Mouse (Mus musculus): Measurements from ENCODE around the gene Elovl5. TPM values are rescaled to one million over a fixed set of nuclear protein-coding genes. Genes with fewer than 3 reads are reported as not detected.

The Elovl5 gene
- polyA plus RNA-seq, 1 experiment from 2014 or later, result 90.1 TPM

- H3K9ac ChIP-seq (replicated peaks; ENCODE audit: low read length), result no peak overlapping the region
- no peak overlapping the region for H3K4me3 ChIP-seq (ENCODE audit: low read length)
- whole genome bisulfite sequencing, result 81% methylated on average over 5 of the region's 5 CpGs
- no peaks in the 10 kb centered on the region for H3K9me3 ChIP-seq (ENCODE audit: low read length)
- H3K4me1 ChIP-seq (ENCODE audit: insufficient read depth, low read length), result 0 out of 2 replicates have a peak, but pooled peaks cover 8% of the 10 kb centered on the region
- no peak overlapping the region for H3K4me2 ChIP-seq (replicated peaks; ENCODE audit: low read depth, low read length)
- peaks cover 11% of the 10 kb centered on the region; the same call in 1 of the 2 replicates for H3K36me3 ChIP-seq (ENCODE audit: insufficient read depth, low read length)
- no peak overlapping the region for H3K27ac ChIP-seq (ENCODE audit: low read length)
- ATAC-seq (ENCODE audit: low FRiP score, low TSS enrichment), result no peak
- H3K27me3 ChIP-seq (ENCODE audit: insufficient read depth, low read length), result no peaks in the 10 kb centered on the region
Measured at GRCm38 (mm10) chr9:77965287-77965686, 48.1 kb downstream of the Elovl5 start.

GRCm38 (mm10) chr9:77965768-77966552 lies 48.8 kb downstream of the Elovl5 start:
- H3K4me2 ChIP-seq (replicated peaks; ENCODE audit: low read depth, low read length), result no peak overlapping the region
- H3K36me3 ChIP-seq (ENCODE audit: insufficient read depth, low read length), result peaks cover 7% of the 10 kb centered on the region; the same call in 1 of the 2 replicates
- no peak overlapping the region for H3K27ac ChIP-seq (ENCODE audit: low read length)
- H3K9me3 ChIP-seq (ENCODE audit: low read length), result no peaks in the 10 kb centered on the region
- H3K4me3 ChIP-seq (ENCODE audit: low read length), result no peak overlapping the region
- WGBS, result 83% methylated on average over 6 of the region's 6 CpGs
- no peak overlapping the region for H3K9ac ChIP-seq (replicated peaks; ENCODE audit: low read length)
- peaks cover 15% of the 10 kb centered on the region; the same call in 1 of the 2 replicates for H3K4me1 ChIP-seq (ENCODE audit: insufficient read depth, low read length)
- no peak for ATAC-seq (ENCODE audit: low FRiP score, low TSS enrichment)
- no peaks in the 10 kb centered on the region for H3K27me3 ChIP-seq (ENCODE audit: insufficient read depth, low read length)

DNA sequence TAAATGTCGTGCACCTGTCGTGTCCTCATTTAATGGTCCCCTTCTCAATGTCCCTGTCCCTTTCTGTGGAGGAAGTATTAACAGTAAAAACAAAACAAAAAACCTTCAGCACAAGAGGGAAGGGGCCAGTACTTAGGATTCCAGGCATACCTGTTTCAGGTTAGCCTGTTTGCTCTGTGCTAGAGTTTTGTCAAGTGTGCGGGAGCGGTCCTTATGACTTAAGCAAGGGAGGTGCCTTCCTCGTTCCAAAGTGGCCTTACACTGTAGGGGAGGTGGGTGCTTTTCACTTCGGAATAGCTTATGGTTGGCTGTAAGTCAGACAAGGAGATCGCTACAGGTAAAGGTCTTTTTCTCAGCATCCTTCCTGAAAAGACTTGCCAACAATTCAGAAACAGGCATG lies 49.7 kb downstream of the Elovl5 start:
- Histone ChIP-seq H3K4me3 (ENCODE audit: low read length) (no peak overlapping the region), H3K9ac (replicated peaks; ENCODE audit: low read length) (no peak overlapping the region), H3K27ac (ENCODE audit: low read length) (no peak overlapping the region), H3K36me3 (ENCODE audit: insufficient read depth, low read length) (0 out of 2 replicates have a peak, but pooled peaks cover 4% of the 10 kb centered on the region), H3K4me1 (ENCODE audit: insufficient read depth, low read length) (peaks cover 19% of the 10 kb centered on the region; the same call in 1 of the 2 replicates), H3K4me2 (replicated peaks; ENCODE audit: low read depth, low read length) (no peak overlapping the region), H3K27me3 (ENCODE audit: insufficient read depth, low read length) (no peaks in the 10 kb centered on the region), H3K9me3 (ENCODE audit: low read length) (no peaks in the 10 kb centered on the region)
- 91% methylated on average over 7 of the region's 7 CpGs for WGBS
- ATAC-seq (ENCODE audit: low FRiP score, low TSS enrichment), result no peak

GRCm38 (mm10) chr9:77967584-77968163 lies 50.5 kb downstream of the Elovl5 start:
- H3K9ac ChIP-seq (replicated peaks; ENCODE audit: low read length), result no peak overlapping the region
- no peak overlapping the region for H3K4me2 ChIP-seq (replicated peaks; ENCODE audit: low read depth, low read length)
- H3K27ac ChIP-seq (ENCODE audit: low read length), result no peak overlapping the region
- 81% methylated on average over 12 of the region's 12 CpGs for WGBS
- no peak for ATAC-seq (ENCODE audit: low FRiP score, low TSS enrichment)
- no peaks in the 10 kb centered on the region for H3K9me3 ChIP-seq (ENCODE audit: low read length)
- H3K27me3 ChIP-seq (ENCODE audit: insufficient read depth, low read length), result no peaks in the 10 kb centered on the region
- no peak overlapping the region for H3K4me3 ChIP-seq (ENCODE audit: low read length)
- peaks cover 22% of the 10 kb centered on the region; the same call in 1 of the 2 replicates for H3K4me1 ChIP-seq (ENCODE audit: insufficient read depth, low read length)
- 0 out of 2 replicates have a peak, but pooled peaks cover 3% of the 10 kb centered on the region for H3K36me3 ChIP-seq (ENCODE audit: insufficient read depth, low read length)

- no peaks in the 10 kb centered on the region for H3K27me3 ChIP-seq (ENCODE audit: insufficient read depth, low read length)
- H3K4me1 ChIP-seq (ENCODE audit: insufficient read depth, low read length), result peaks cover 14% of the 10 kb centered on the region; the same call in 1 of the 2 replicates
- H3K4me2 ChIP-seq (replicated peaks; ENCODE audit: low read depth, low read length), result no peak overlapping the region
- H3K9ac ChIP-seq (replicated peaks; ENCODE audit: low read length), result no peak overlapping the region
- ATAC-seq (ENCODE audit: low FRiP score, low TSS enrichment), result no peak
- no peaks in the 10 kb centered on the region for H3K9me3 ChIP-seq (ENCODE audit: low read length)
- H3K36me3 ChIP-seq (ENCODE audit: insufficient read depth, low read length), result no peaks in the 10 kb centered on the region
- WGBS, result 77% methylated on average over 6 of the region's 6 CpGs
- no peak overlapping the region for H3K4me3 ChIP-seq (ENCODE audit: low read length)
- H3K27ac ChIP-seq (ENCODE audit: low read length), result no peak overlapping the region
Measured at GRCm38 (mm10) chr9:77969192-77969953, 52.2 kb downstream of the Elovl5 start.

DNA sequence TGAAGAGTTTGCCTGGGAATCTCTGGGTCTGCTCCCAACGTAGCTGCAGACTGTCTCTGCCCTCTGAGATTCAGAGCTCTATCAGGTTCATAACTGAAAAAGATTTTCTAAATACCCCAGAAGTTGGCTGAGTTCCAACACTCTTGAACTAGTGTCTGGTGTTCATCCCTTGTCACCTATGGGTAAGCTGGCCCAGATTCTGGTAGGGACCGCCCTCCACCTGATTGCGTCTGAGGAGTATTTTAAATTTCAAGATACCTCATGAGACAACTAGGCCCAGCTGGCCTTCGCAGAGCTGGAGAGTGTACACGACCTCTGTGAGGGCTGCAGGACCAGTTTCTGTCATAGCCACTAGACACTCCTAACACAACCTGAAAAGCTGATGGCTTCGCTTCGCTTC lies 61.8 kb downstream of the Elovl5 start:
- WGBS, result 92% methylated on average over 7 of the region's 7 CpGs
- no peak for ATAC-seq (ENCODE audit: low FRiP score, low TSS enrichment)
- Histone ChIP-seq H3K9ac (replicated peaks; ENCODE audit: low read length) (no peak overlapping the region), H3K27me3 (ENCODE audit: insufficient read depth, low read length) (no peaks in the 10 kb centered on the region), H3K4me1 (ENCODE audit: insufficient read depth, low read length) (no peaks in the 10 kb centered on the region), H3K27ac (ENCODE audit: low read length) (no peak overlapping the region), H3K4me3 (ENCODE audit: low read length) (no peak overlapping the region), H3K36me3 (ENCODE audit: insufficient read depth, low read length) (peaks cover 52% of the 10 kb centered on the region), H3K9me3 (ENCODE audit: low read length) (no peaks in the 10 kb centered on the region), H3K4me2 (replicated peaks; ENCODE audit: low read depth, low read length) (no peak overlapping the region)

DNA sequence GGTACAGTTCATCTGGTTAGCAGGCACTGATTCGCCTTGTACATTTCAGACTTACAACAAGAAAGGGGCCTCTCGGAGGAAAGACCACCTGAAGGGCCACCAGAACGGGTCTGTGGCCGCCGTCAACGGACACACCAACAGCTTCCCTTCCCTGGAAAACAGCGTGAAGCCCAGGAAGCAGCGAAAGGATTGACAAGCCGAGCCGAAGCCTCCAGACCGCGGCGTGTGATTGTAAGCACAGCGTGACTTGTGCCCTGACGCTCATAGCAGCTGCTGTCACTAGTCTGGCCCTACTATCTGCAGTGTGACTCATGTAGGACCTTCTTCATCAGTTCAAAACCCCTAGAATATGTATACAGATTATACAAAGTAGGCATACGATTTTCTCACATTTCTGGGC lies 65.5 kb downstream of the Elovl5 start:
- no peak for ATAC-seq (ENCODE audit: low FRiP score, low TSS enrichment)
- no peak overlapping the region for H3K9ac ChIP-seq (replicated peaks; ENCODE audit: low read length)
- no peaks in the 10 kb centered on the region for H3K27me3 ChIP-seq (ENCODE audit: insufficient read depth, low read length)
- peaks cover 41% of the 10 kb centered on the region for H3K36me3 ChIP-seq (ENCODE audit: insufficient read depth, low read length)
- H3K27ac ChIP-seq (ENCODE audit: low read length), result no peak overlapping the region
- no peak overlapping the region for H3K4me3 ChIP-seq (ENCODE audit: low read length)
- 91% methylated on average over 16 of the region's 16 CpGs for WGBS
- no peaks in the 10 kb centered on the region for H3K9me3 ChIP-seq (ENCODE audit: low read length)
- no peaks in the 10 kb centered on the region for H3K4me1 ChIP-seq (ENCODE audit: insufficient read depth, low read length)
- no peak overlapping the region for H3K4me2 ChIP-seq (replicated peaks; ENCODE audit: low read depth, low read length)

DNA sequence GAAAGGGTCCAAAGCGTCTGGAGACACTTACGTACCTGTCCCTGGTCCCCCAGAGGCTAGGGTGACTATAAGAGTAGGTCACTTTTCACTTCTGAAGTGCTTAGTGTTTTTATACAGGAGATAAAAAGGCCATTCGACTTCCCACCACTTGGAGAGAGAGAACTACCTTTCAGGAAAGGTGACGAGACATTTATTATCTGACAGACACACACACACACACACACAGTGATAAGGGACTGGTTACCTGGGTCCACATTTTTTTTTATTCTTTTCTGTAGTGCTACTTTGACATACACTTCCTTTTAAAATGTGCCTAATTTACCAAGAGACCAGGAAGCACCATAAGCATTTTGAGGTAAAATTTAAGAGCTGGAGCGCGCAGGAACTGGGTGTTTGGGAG lies 66.4 kb downstream of the Elovl5 start:
- 84% methylated on average over 6 of the region's 6 CpGs for WGBS

DNA sequence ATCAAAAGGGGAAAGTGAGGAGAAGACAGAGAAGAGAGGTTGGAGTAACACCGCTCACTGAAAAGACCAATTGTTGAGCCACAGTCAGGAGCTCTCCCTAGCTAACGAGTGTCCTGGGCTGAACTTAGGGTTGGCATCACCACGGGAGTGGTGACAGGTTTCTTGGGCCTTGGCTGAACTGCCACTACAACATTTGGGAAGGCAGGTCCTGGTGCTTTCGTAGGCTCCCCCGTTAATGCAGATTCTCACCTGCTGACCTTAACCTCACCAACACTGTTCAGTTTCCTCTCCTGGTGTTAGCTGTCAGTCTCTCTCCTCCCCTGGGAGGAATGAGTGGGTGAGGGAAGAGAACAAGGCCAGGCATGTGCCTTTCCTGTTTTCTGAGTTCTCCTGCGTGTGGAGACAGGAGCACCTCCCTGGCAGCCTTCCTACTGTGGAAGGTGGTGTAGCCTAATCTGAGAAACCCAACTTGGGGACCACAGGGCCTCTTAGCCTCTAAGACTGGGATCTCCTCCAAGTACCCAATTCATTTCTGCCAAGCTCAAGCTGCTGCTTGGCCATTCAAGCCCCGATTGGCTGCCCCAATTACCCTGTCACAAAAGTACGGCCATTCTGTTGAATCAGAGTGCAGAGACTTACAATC lies 69.1 kb downstream of the Elovl5 start:
- WGBS, result 79% methylated on average over 8 of the region's 8 CpGs
- Histone ChIP-seq H3K9me3 (ENCODE audit: low read length) (no peaks in the 10 kb centered on the region), H3K4me3 (ENCODE audit: low read length) (no peak overlapping the region), H3K4me2 (replicated peaks; ENCODE audit: low read depth, low read length) (no peak overlapping the region), H3K27ac (ENCODE audit: low read length) (no peak overlapping the region), H3K36me3 (ENCODE audit: insufficient read depth, low read length) (peaks cover 21% of the 10 kb centered on the region; the same call in 1 of the 2 replicates), H3K4me1 (ENCODE audit: insufficient read depth, low read length) (no peaks in the 10 kb centered on the region), H3K9ac (replicated peaks; ENCODE audit: low read length) (no peak overlapping the region), H3K27me3 (ENCODE audit: insufficient read depth, low read length) (no peaks in the 10 kb centered on the region)
- no peak for ATAC-seq (ENCODE audit: low FRiP score, low TSS enrichment)

More for the DNA sequence above, 66.4 kb downstream of the Elovl5 start:
- Histone ChIP-seq H3K4me3 (ENCODE audit: low read length) (no peak overlapping the region), H3K36me3 (ENCODE audit: insufficient read depth, low read length) (peaks cover 39% of the 10 kb centered on the region), H3K4me2 (replicated peaks; ENCODE audit: low read depth, low read length) (no peak overlapping the region), H3K27me3 (ENCODE audit: insufficient read depth, low read length) (no peaks in the 10 kb centered on the region), H3K9me3 (ENCODE audit: low read length) (no peaks in the 10 kb centered on the region), H3K4me1 (ENCODE audit: insufficient read depth, low read length) (no peaks in the 10 kb centered on the region), H3K9ac (replicated peaks; ENCODE audit: low read length) (no peak overlapping the region), H3K27ac (ENCODE audit: low read length) (no peak overlapping the region)
- no peak for ATAC-seq (ENCODE audit: low FRiP score, low TSS enrichment)
